Mouse (Mus musculus): ENCODE measurements around the gene Tollip.
"Not testable (repeated sequence)": the region's sequence is repeated elsewhere in the genome, so short reads cannot be mapped to it uniquely, and the experiment has no call there.

Gene Tollip

GRCm38 (mm10) chr7:141928642-141929041 lies 10.3 kb upstream of the Tollip start:
- DNase-seq = no peak

DNA sequence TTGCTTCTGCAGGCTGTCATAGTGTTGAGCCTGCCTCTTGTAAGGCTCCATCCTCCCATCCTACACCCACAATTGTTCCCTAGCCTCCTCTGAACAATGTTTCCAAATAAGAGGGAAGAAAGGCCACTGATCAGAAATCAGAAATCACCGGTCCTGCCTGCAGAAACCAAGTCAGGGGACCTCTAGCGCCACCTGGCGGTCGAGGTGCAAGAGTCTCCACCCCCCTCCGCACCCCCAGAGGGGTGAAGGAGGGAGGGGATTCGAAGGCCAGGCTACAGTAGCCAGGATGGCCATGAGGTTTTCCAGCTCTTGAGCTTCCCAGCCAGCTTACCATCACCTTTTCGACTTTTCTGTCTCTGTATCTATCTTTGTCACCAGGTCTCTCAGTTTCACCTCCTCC lies 6.6 kb upstream of the Tollip start:
- DNase-seq = peak; percentile 26 to 28

DNA sequence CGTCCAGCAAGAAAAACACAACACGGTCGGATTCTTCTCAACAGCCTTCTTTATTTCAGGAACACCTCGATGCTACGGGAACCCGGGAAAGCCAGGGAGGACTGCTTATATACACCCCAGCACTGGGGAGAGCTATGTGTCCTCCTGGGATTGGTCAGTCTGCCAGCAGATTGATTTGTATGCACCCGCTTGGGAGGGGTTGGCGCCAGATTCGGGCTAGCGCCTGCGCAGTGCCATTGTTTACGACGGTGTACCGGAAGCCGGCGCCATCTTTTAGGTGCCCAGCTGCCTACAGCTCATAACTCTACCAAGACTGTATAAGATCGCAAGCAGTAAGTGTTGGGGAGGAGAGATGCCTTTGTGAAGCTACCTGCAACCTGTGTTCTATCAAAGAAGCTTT lies 5.8 kb upstream of the Tollip start:
- not testable (repeated sequence) for DNase-seq

DNA sequence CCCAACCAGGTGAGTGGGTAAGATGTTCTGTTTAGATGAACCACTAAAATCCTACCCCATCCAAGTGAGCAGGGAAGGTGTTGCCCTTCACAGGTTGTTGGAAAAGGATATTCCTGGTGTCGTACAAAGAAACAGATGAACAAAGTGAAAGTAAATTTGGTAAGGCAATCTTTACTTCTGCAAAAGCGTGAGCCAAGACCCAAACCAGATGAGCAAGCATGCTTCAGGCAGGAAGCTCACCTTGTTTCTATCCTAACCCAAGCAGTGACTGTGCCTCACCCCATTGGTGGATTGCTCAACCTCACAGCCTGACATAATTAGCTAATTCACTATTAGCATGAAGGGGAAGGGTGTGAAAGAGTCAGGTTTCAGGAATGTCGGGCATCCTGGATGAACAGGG lies 7.0 kb downstream of the Tollip start:
- DNase-seq = no peak

DNA sequence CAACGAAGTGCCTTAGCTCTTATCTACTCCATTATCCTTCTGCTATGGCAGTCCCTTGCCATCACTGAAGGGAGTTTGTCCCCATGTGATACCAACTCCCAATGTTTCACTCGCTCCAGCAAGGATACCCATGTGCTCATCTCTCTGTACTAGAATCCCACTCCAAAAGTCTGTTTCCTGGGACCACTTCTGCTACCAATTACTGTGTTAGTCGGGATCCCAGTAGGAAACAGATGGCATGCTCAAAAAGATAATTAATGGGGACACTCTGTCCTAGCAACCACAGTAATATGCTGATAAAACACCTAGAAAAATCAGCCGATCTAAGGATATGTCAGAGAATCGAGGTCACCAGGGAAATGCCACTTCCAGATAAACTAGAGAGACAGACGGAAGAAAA lies 9.7 kb downstream of the Tollip start:
- no peak for DNase-seq

- no peak for DNase-seq
Observed at GRCm38 (mm10) chr7:141902791-141903190, 15.5 kb downstream of the Tollip start.

DNA sequence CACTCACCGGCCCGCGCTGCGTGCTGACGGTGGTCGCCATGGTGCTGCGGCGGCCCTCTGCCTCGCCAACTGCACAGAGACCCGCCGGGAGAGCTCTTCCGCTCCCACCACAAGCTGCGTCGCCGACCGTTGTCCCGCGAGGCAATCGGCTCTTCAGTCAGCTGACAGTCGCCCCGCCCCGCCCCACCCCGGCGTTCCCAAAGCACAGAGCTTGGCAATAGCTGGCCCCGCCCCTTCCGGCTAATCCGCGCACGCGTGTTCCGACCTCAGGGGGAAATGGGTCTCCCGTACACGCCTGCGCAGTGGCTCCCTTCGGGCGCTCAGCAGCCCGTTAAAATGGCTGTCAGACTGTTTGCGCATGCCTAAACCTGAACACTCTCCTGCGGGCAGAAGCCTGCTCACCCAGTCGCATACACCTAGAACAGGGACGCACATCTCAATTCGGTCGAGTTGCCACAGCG lies 16.0 kb downstream of the Tollip start:
- peak; percentile 99 for DNase-seq

DNA sequence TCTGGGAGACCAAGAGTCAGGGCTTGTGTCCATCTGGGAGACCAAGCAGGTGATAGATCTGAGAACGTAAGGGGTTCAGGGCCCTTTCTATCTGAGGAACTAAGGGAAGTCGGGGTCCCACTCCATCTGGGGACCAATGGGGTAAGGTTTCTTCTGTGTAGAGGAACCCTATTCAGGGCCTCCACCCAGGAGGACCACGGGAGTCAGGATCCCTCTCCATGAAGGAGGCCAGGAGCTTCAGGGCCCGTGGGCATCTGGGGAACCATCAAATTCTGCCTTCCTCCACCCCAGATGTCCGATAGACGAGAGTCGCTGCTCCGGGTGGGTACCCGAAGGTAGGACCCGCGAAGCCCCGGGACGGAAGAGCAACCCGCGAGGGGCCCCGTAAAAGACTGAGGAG lies 16.5 kb downstream of the Tollip start:
- no peak for DNase-seq

DNA sequence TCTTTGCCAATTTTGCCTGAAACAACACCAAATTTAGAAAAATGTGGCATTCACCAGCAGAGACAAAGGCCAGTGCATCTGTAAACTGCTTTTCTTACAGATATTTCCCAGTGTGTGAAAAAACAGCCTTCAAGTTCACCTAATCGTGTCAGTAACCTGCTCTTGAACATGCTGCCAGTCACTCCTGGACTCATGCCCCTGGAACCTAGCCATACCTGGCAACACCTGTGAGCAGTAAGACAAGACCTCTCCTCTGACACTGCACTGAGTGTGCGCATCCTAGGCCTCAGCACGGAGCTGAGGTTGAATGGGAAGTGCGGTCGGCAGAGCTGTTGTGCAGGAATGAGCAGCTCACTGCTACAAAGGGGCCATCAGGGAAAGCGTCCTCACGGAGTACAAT lies 26.2 kb downstream of the Tollip start:
- DNase-seq = no peak

- DNase-seq = no peak
Observed at GRCm38 (mm10) chr7:141878813-141879212, 39.5 kb downstream of the Tollip start.

GRCm38 (mm10) chr7:141874891-141875290 lies 43.4 kb downstream of the Tollip start:
- DNase-seq = no peak

DNA sequence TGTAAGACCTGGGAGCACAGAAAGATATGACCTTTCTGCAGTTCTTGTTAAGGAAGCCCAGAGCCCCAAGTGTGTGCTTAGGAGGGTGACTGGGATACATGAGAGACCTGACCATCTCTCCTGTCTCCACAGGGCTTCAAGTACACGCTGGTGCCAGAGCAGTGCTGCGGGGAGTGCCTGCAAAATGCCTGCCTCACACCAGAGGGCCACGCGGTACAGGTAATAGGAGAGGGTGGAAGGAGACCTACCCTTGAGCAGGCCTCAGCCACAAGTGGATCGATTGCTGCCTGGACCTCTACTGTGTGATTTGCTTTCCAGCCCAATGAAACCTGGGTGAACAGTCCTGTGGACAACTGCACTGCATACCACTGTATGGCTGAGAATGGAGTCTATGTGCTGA lies 47.8 kb downstream of the Tollip start:
- DNase-seq = no peak

- no peak for DNase-seq
Observed at GRCm38 (mm10) chr7:141869644-141870043, 48.7 kb downstream of the Tollip start.

DNA sequence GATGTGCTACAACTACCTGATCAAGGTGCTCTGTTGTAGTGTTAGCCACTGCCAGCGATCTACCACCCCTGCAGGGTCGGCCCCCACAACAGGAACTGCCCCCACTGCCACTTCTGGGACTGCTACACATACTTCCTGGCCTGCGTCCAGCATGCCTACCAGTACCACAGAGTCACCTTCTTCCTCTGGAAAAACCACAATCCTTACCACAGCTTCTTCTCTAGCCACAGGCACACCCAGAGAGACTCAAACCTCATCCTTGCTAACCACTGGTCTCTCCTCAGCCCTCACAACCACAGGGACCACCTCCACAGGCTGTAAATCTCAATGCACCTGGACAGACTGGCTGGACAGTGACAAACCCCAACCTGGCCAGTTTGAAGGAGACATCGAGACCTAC lies 57.3 kb downstream of the Tollip start:
- no peak for DNase-seq

DNA sequence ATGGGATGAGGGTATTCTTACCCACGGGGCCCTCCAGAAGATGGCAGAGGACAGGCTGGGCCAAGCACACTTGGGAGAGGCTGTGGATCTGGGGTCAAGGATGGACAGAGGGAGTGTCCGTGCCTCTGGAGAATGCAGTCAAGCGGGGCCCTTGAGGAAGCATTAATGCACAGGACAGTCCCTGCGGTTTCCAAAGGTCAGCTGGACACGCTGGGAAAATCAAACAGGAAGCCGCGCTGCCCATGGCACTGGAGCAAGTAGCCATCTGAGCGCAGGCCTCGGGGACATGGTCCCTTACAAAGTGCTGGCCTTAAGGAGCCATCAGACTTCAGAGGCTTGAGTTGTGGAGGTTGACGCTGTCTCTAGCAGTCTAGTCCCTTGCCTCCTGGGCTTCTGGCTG lies 78.0 kb downstream of the Tollip start:
- no peak for DNase-seq

DNA sequence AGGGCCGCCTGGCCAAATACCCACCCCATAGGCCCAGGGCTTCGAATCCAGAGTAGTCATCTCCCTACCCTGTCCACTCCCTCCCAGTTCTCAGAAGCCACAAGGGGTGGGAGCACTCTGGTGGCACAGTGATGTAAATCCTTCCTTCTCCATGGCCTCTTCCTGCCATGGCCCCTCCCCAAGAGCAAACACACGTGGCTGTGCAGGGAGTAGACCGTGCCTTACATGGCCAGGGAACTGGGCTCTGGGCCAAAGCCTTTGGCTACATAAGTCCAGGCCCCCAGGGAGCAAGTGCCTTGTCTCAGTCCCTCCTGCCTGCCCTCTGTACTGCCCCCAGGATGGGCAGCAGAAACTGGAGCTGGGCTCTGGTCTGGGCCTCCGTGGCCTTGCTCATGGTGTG lies 79.5 kb downstream of the Tollip start, which contains the start of gene Muc5b:
Gene Muc5b (plus strand): TSS at position 292 of the 400 bp plus-strand sequence.
- DNase-seq = no peak

DNA sequence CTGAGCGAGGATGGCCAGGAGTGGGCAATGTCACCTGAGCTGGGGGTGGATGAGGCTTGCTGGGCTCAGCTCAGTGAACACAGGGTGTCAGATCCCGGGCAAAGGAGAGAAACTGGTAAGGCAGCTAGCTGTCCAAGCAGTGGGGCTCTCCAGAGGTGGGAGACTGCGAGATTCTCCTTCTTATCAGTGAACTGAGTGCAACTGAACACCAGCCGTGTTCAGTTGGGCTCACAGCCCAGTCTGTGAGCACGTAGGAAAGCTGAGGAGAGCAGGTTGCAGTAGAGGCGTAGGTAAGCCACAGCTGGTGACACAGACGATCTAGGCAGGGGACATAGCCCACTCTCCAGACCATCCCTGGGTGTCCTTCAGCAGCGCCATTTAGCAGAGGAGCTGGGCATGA lies 81.9 kb downstream of the Tollip start:
- DNase-seq = no peak

GRCm38 (mm10) chr7:141835941-141836340 lies 82.4 kb downstream of the Tollip start:
- DNase-seq = peak; percentile 20 to 28
